Mouse (Mus musculus) yolk sac, embryonic 10.5 days (tissue): ENCODE results near the gene Abcc9.

Experiments
- DNase-seq: peaks from one replicate; pipeline ENCODE4 v3.0.0-alpha.2; 2017; ENCODE audit warnings: low spot score

Abcc9 gene

GRCm38 (mm10) chr6:142701652-142702637 lies at the start of gene Abcc9:
Gene Abcc9, minus strand, starts transcription at chr6:142702315.
- DNase-seq: no peak

GRCm38 (mm10) chr6:142751365-142751764 lies 49.2 kb upstream of the Abcc9 start:
- no peak for DNase-seq

GRCm38 (mm10) chr6:142748057-142748708 lies 46.1 kb upstream of the Abcc9 start:
- DNase-seq: no peak

GRCm38 (mm10) chr6:142747165-142747564 lies 45.0 kb upstream of the Abcc9 start:
- DNase-seq: no peak

- no peak for DNase-seq
Measured at GRCm38 (mm10) chr6:142746765-142747164, 44.6 kb upstream of the Abcc9 start.

- DNase-seq: no peak
Measured at GRCm38 (mm10) chr6:142745484-142745883, 43.4 kb upstream of the Abcc9 start.

- no peak for DNase-seq
Measured at GRCm38 (mm10) chr6:142743193-142743592, 41.1 kb upstream of the Abcc9 start.

- DNase-seq: no peak
Measured at GRCm38 (mm10) chr6:142741763-142742162, 39.6 kb upstream of the Abcc9 start.

GRCm38 (mm10) chr6:142738637-142739036 lies 36.5 kb upstream of the Abcc9 start:
- no peak for DNase-seq

- no peak for DNase-seq
Measured at GRCm38 (mm10) chr6:142738225-142738624, 36.1 kb upstream of the Abcc9 start.

GRCm38 (mm10) chr6:142735302-142736005 lies 33.3 kb upstream of the Abcc9 start:
- DNase-seq: no peak

- DNase-seq: no peak
Measured at GRCm38 (mm10) chr6:142732567-142733290, 30.6 kb upstream of the Abcc9 start.

GRCm38 (mm10) chr6:142726032-142726431 lies 23.9 kb upstream of the Abcc9 start:
- DNase-seq: no peak

GRCm38 (mm10) chr6:142721731-142722130 lies 19.6 kb upstream of the Abcc9 start:
- no peak for DNase-seq

GRCm38 (mm10) chr6:142720641-142721040 lies 18.5 kb upstream of the Abcc9 start:
- no peak for DNase-seq

GRCm38 (mm10) chr6:142718167-142718566 lies 16.1 kb upstream of the Abcc9 start:
- no peak for DNase-seq

GRCm38 (mm10) chr6:142717186-142717585 lies 15.1 kb upstream of the Abcc9 start:
- DNase-seq: no peak

- DNase-seq: no peak
Measured at GRCm38 (mm10) chr6:142715026-142715425, 12.9 kb upstream of the Abcc9 start.

- DNase-seq: no peak
Measured at GRCm38 (mm10) chr6:142711106-142711505, 9.0 kb upstream of the Abcc9 start.

- DNase-seq: no peak
Measured at GRCm38 (mm10) chr6:142710690-142711089, 8.6 kb upstream of the Abcc9 start.

GRCm38 (mm10) chr6:142708369-142708768 lies 6.3 kb upstream of the Abcc9 start:
- no peak for DNase-seq

- DNase-seq: no peak
Measured at GRCm38 (mm10) chr6:142706688-142707087, 4.6 kb upstream of the Abcc9 start.
